Mouse (Mus musculus) myocyte (in vitro differentiated cells): ENCODE results near the gene Trim9.

Source experiments
- CEBPB ChIP-seq: IDR thresholded peaks from 2 replicates; pipeline ENCODE4 v1.6.1; 2011; ENCODE audit warnings: mild to moderate bottlenecking, moderate library complexity; ENCODE audit not compliant: poor library complexity, insufficient read depth, severe bottlenecking
- E2F4 ChIP-seq: IDR thresholded peaks from one replicate; pipeline ENCODE4 v1.6.1; 2011; ENCODE audit warnings: mild to moderate bottlenecking, control low read depth, moderate library complexity; ENCODE audit not compliant: insufficient read depth
- MYOD1 ChIP-seq, 3 experiments: IDR thresholded peaks; one replicate each; pipeline ENCODE4 v1.6.1; 2011; ENCODE audit warnings: control low read depth in 2 of 3, low read depth in 2 of 3, mild to moderate bottlenecking in 2 of 3, moderate library complexity in 1 of 3; ENCODE audit not compliant: insufficient read length in 2 of 3, control insufficient read depth in 1 of 3
- POLR2A ChIP-seq: IDR thresholded peaks from one replicate; pipeline ENCODE4 v1.6.1; 2011; ENCODE audit warnings: low read depth, mild to moderate bottlenecking, control low read depth, moderate library complexity; ENCODE audit not compliant: insufficient read length
- POLR2AphosphoS2 ChIP-seq: IDR thresholded peaks from one replicate; pipeline ENCODE4 v1.6.1; 2011; ENCODE audit warnings: low read depth, control low read depth; ENCODE audit not compliant: insufficient read length
- TCF12 ChIP-seq: IDR thresholded peaks from one replicate; pipeline ENCODE4 v1.6.1; 2011; ENCODE audit warnings: mild to moderate bottlenecking, control low read depth; ENCODE audit not compliant: poor library complexity, insufficient read depth, severe bottlenecking
- TCF3 ChIP-seq: IDR thresholded peaks from one replicate; pipeline ENCODE4 v1.6.1; 2011; ENCODE audit warnings: low read depth, control low read depth; ENCODE audit not compliant: insufficient read length
- USF1 ChIP-seq: IDR thresholded peaks from one replicate; pipeline ENCODE4 v1.6.1; 2011; ENCODE audit warnings: low read depth, mild to moderate bottlenecking, control low read depth, moderate library complexity

DNA sequence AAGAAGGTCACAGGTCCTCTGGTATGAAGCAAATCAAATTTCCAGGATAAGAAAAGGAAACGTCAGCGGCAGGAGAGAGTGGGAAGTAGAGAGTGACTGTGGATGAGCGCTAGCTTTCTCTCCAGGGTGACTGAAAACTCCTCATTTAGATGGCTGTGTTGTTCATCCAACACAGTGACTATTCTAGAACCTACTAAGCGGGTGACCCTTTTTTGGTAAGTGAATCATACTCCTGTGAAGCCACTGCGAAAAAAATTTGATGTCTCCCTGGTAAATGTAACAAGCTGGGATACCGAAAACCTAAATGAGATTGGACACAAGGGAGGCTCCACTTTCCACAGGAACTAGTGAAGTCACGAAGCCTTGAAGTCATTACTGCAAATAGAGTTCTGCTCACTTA, 39.5 kb downstream of the Trim9 start:
- TF ChIP-seq POLR2A (no peak), TCF3 (no peak), MYOD1 (IDR thresholded peaks at IDR 0.05; ENCODE audit: control insufficient read depth in 1 of 3, insufficient read length in 2 of 3, low read depth in 2 of 3) (no peak), TCF12 (no peak), USF1 (no peak), CEBPB (no peak), E2F4 (no peak), POLR2AphosphoS2 (no peak)
